Mouse (Mus musculus): ENCODE data around the gene Cd83. TPM values are rescaled to one million over a fixed set of nuclear protein-coding genes. Genes with fewer than 3 reads are reported as not detected.

The Cd83 gene
- polyA plus RNA-seq, 1 experiment from 2014 or later: 5.0 TPM

DNA sequence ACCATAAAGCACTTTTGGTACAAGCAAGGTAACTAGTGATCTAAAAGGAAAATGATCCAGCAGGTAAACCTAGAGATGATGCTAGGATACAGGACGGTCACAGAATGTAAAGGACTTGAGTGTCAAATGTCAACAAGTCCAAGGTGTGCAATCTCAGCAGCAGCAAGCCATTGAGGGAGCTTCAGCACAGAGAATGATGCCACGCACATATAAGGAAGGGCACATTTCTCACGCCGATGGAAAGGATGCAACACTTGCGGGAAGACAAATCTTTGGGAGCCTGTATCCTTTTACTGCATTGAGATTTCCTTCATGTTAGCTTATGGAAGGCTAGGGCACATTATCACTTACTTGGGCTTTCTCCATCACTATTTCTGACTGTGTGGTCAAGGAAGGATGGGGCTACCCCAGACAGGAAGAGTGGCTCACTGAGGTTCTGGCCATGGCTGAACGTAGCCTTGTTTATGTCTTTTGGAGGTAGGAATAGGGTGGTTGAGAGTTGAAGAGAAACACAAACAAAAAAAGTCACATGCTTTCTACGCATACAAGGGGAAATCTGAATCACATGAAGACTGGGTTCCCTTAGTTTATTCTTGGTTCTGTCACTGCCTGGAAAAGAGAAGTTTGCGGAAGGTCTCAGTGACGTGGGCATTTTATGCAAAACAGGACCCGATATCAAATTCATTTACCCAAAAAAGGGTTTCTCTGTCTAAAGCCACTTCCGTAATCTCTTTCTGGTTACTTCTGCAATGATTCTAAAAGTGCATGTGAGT is 5.8 kb downstream of the Cd83 start:
- Histone ChIP-seq H3K27ac (ENCODE audit: low read depth, low read length) (no peak overlapping the region), H3K36me3 (ENCODE audit: control insufficient read depth, insufficient read depth) (no peaks in the 10 kb centered on the region), H3K4me3 (ENCODE audit: low read depth, low read length) (no peak overlapping the region), H3K27me3 (replicated peaks; ENCODE audit: control insufficient read depth, insufficient read depth, low read length) (no peaks in the 10 kb centered on the region), H3K4me2 (replicated peaks; ENCODE audit: low read depth) (no peak overlapping the region), H3K9me3 (ENCODE audit: control insufficient read depth) (no peaks in the 10 kb centered on the region), H3K9ac (ENCODE audit: low read depth, low read length) (no peak overlapping the region), H3K4me1 (replicated peaks; ENCODE audit: control insufficient read depth, insufficient read depth, low read length) (no peaks in the 10 kb centered on the region; the same call in 1 of the 2 replicates)
- ATAC-seq: no peak
- TF ChIP-seq CTCF (IDR thresholded peaks at IDR 0.05; ENCODE audit: low read depth): no peak
- 90% methylated on average over 11 of the region's 11 CpGs for WGBS

DNA sequence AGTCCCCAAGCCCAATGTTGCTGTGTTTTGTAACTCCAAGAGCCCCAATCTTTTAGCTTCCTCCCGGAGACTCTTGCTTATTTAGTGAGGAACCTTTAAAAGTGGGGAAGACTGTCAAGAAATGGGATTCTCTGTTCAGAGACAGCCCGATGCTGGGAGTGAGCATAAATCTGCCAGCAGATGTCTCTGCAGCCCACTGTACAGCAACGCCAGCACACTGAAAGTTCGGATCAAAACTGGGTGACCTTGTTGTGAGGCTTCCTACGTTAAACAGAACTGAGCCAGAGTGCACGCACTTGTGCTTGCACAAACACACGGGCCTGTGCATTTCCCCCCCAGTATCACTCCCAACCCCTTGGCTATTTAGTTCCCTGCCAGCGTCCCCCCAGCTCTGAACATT is 10.8 kb downstream of the Cd83 start:
- TF ChIP-seq CTCF (IDR thresholded peaks at IDR 0.05; ENCODE audit: low read depth): peak; percentile 81
- ATAC-seq: no peak
- no peak overlapping the region for H3K4me3 ChIP-seq (ENCODE audit: low read depth, low read length)
- no peaks in the 10 kb centered on the region for H3K4me1 ChIP-seq (replicated peaks; ENCODE audit: control insufficient read depth, insufficient read depth, low read length)
- H3K36me3 ChIP-seq (ENCODE audit: control insufficient read depth, insufficient read depth): peaks cover 8% of the 10 kb centered on the region; the same call in 1 of the 2 replicates
- no peak overlapping the region for H3K27ac ChIP-seq (ENCODE audit: low read depth, low read length)
- no peaks in the 10 kb centered on the region for H3K9me3 ChIP-seq (ENCODE audit: control insufficient read depth)
- 37% methylated on average over 8 of the region's 8 CpGs for WGBS
- H3K4me2 ChIP-seq (replicated peaks; ENCODE audit: low read depth): no peak overlapping the region
- H3K27me3 ChIP-seq (replicated peaks; ENCODE audit: control insufficient read depth, insufficient read depth, low read length): no peaks in the 10 kb centered on the region
- H3K9ac ChIP-seq (ENCODE audit: low read depth, low read length): no peak overlapping the region

DNA sequence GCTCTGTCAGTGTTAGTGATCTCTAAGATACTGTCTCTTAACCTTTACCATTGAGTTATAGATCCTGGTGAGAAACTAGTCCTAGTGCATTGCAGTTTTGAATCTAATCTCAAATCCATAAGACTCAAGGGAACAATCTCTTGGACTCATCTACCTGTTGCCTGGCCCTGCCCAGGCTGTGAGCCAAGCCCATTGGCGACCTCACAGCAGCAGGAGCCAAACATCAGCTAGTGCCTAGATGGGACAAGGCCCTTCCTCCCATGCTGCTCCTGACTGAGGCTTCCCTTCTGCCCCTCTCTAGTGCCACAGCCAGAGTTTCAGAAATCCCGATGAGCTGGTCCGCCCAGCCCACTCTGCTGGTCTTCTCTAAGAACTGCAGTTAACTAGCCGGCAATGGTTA is 14.1 kb downstream of the Cd83 start:
- 87% methylated on average over 4 of the region's 4 CpGs for WGBS
- H3K9ac ChIP-seq (ENCODE audit: low read depth, low read length): no peak overlapping the region
- no peak overlapping the region for H3K27ac ChIP-seq (ENCODE audit: low read depth, low read length)
- ATAC-seq: no peak
- peaks cover 13% of the 10 kb centered on the region; the same call in 1 of the 2 replicates for H3K36me3 ChIP-seq (ENCODE audit: control insufficient read depth, insufficient read depth)
- H3K4me1 ChIP-seq (replicated peaks; ENCODE audit: control insufficient read depth, insufficient read depth, low read length): no peaks in the 10 kb centered on the region
- no peaks in the 10 kb centered on the region for H3K27me3 ChIP-seq (replicated peaks; ENCODE audit: control insufficient read depth, insufficient read depth, low read length)
- H3K4me2 ChIP-seq (replicated peaks; ENCODE audit: low read depth): no peak overlapping the region
- no peak for TF ChIP-seq CTCF (IDR thresholded peaks at IDR 0.05; ENCODE audit: low read depth)
- H3K9me3 ChIP-seq (ENCODE audit: control insufficient read depth): no peaks in the 10 kb centered on the region
- H3K4me3 ChIP-seq (ENCODE audit: low read depth, low read length): no peak overlapping the region

DNA sequence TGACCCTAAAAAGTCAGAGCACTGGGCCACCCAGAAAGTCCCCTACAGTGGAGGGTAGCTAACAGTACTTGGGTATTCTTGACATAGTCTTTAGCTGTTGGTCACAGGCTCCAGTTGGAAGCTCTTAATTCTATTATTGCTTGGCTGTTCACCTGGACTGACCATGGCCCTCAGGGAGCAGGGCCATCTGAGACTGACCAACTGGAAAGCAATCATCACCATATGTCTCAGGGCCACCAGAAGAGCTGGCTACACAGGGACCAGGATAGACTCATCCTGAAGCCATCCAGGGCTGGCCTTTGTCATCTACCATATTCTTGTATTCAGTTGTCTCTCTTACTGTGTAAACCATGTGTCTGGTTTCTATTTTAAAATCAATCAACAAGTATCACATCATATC is 15.6 kb downstream of the Cd83 start:
- no peak for ATAC-seq
- no peak for TF ChIP-seq CTCF (IDR thresholded peaks at IDR 0.05; ENCODE audit: low read depth)
- H3K27ac ChIP-seq (ENCODE audit: low read depth, low read length): no peak overlapping the region

DNA sequence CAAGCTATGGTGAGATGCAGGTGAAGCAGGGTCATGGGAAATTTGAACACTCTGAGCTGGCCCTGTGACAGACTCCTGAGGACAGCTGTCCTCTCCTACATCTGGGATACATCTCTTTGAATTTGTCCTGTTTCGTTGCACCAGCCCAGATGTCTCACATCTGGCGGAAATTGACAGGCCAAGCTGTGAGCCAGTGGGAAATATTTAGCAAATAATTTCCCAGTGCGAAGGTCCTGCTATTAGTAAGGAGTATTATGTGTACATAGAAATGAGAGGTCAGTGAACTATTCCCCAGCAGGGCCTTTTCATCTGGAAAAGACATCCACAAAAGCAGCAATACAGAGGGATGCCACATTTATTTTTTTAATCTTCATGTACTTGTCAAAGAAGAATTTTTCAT is 17.4 kb downstream of the Cd83 start:
- H3K27me3 ChIP-seq (replicated peaks; ENCODE audit: control insufficient read depth, insufficient read depth, low read length): no peaks in the 10 kb centered on the region
- H3K4me2 ChIP-seq (replicated peaks; ENCODE audit: low read depth): no peak overlapping the region
- 72% methylated on average over 3 of the region's 3 CpGs for WGBS
- peaks cover 13% of the 10 kb centered on the region; the same call in 1 of the 2 replicates for H3K36me3 ChIP-seq (ENCODE audit: control insufficient read depth, insufficient read depth)
- no peak overlapping the region for H3K27ac ChIP-seq (ENCODE audit: low read depth, low read length)
- no peak overlapping the region for H3K4me3 ChIP-seq (ENCODE audit: low read depth, low read length)
- H3K4me1 ChIP-seq (replicated peaks; ENCODE audit: control insufficient read depth, insufficient read depth, low read length): no peaks in the 10 kb centered on the region
- ATAC-seq: no peak
- no peak overlapping the region for H3K9ac ChIP-seq (ENCODE audit: low read depth, low read length)
- TF ChIP-seq CTCF (IDR thresholded peaks at IDR 0.05; ENCODE audit: low read depth): no peak
- no peaks in the 10 kb centered on the region for H3K9me3 ChIP-seq (ENCODE audit: control insufficient read depth)

More for the DNA sequence above, 15.6 kb downstream of the Cd83 start:
- Histone ChIP-seq H3K9me3 (ENCODE audit: control insufficient read depth) (no peaks in the 10 kb centered on the region), H3K27me3 (replicated peaks; ENCODE audit: control insufficient read depth, insufficient read depth, low read length) (no peaks in the 10 kb centered on the region), H3K4me3 (ENCODE audit: low read depth, low read length) (no peak overlapping the region), H3K4me2 (replicated peaks; ENCODE audit: low read depth) (no peak overlapping the region), H3K36me3 (ENCODE audit: control insufficient read depth, insufficient read depth) (peaks cover 13% of the 10 kb centered on the region; the same call in 1 of the 2 replicates), H3K4me1 (replicated peaks; ENCODE audit: control insufficient read depth, insufficient read depth, low read length) (no peaks in the 10 kb centered on the region), H3K9ac (ENCODE audit: low read depth, low read length) (no peak overlapping the region)

DNA sequence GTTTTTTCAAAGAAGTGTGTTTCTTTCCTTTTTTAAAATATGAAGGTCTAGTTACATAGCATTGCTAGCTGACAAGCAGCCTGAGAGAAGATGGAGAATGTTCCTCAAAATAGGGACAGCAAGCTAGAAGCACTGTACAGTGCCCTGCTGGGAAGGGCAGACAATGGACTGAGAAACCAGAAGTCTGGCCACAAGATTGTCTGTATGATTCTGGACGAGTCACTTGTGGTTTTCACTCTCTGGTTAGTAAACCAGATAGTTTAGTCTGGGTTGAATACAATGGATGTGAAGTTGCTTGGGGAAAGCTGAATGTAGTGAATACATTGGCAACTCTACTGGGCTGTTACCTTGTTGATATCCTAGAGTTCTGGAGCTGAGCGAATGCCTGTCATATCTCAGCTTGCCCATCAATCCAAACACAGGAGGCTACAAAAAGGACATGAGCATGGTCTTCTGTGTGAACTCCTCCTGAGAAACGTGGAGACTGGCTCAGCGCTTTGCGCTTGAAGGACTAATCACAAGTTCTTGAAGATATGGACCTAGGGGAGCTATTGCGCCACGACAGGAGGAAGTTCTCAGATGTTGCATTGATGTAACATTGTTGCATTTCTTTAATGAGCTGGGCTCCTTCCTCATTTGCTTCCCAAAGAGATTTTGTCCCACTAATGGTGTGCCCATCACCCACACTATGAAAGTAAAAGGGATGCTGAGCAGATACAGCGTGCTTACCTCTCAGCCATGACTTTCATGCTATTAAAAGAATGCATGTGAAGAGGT is 18.0 kb downstream of the Cd83 start:
- 76% methylated on average over 8 of the region's 8 CpGs for whole genome bisulfite sequencing
- no peak overlapping the region for H3K4me2 ChIP-seq (replicated peaks; ENCODE audit: low read depth)
- H3K27ac ChIP-seq (ENCODE audit: low read depth, low read length): no peak overlapping the region
- H3K4me3 ChIP-seq (ENCODE audit: low read depth, low read length): no peak overlapping the region
- no peaks in the 10 kb centered on the region for H3K9me3 ChIP-seq (ENCODE audit: control insufficient read depth)
- no peaks in the 10 kb centered on the region for H3K27me3 ChIP-seq (replicated peaks; ENCODE audit: control insufficient read depth, insufficient read depth, low read length)
- H3K4me1 ChIP-seq (replicated peaks; ENCODE audit: control insufficient read depth, insufficient read depth, low read length): no peaks in the 10 kb centered on the region; the same call in 1 of the 2 replicates
- peaks cover 13% of the 10 kb centered on the region; the same call in 1 of the 2 replicates for H3K36me3 ChIP-seq (ENCODE audit: control insufficient read depth, insufficient read depth)
- H3K9ac ChIP-seq (ENCODE audit: low read depth, low read length): no peak overlapping the region
- no peak for ATAC-seq
- no peak for TF ChIP-seq CTCF (IDR thresholded peaks at IDR 0.05; ENCODE audit: low read depth)

Data from intestine, postnatal 0 days (tissue).